Mouse (Mus musculus) forebrain, postnatal 0 days (tissue): ENCODE results near the gene Crebbp. TPM values are rescaled to one million over a fixed set of nuclear protein-coding genes. Genes with fewer than 3 reads are reported as not detected.

Experiments
- ATAC-seq: fragments of 200-750 bp; cut with Nextera tagmentation; 2 replicates; pipeline ENCODE4 v1.8.0; 2017; ENCODE audit warnings: mild to moderate bottlenecking, moderate library complexity
- DNase-seq: peaks from one replicate; pipeline ENCODE4 v3.0.0-alpha.2; 2015
- H3K27ac ChIP-seq: fragments of 300-500 bp; sonication (generic); 2 replicates; pipeline ENCODE4 v1.5.1; 2014; ENCODE audit warnings: low read depth, mild to moderate bottlenecking, antibody characterized with exemption, low read length, moderate library complexity, mixed read lengths
- H3K27me3 ChIP-seq: fragments of 300-500 bp; sonication (generic); 2 replicates; pipeline ENCODE4 v1.6.1; 2014; ENCODE audit warnings: mild to moderate bottlenecking, low read length, mixed read lengths; ENCODE audit not compliant: insufficient read depth
- H3K36me3 ChIP-seq: fragments of 300-500 bp; sonication (generic); 2 replicates; pipeline ENCODE4 v1.6.1; 2014; ENCODE audit warnings: mild to moderate bottlenecking, moderate library complexity; ENCODE audit not compliant: insufficient read depth
- H3K4me1 ChIP-seq: fragments of 300-500 bp; sonication (generic); 2 replicates; pipeline ENCODE4 v1.6.1; 2014; ENCODE audit warnings: antibody characterized with exemption; ENCODE audit not compliant: insufficient read depth
- H3K4me2 ChIP-seq: fragments of 300-500 bp; sonication (generic); 2 replicates; pipeline ENCODE4 v1.6.1; 2014; ENCODE audit warnings: low read depth, mild to moderate bottlenecking, moderate library complexity
- H3K4me3 ChIP-seq: fragments of 300-500 bp; sonication (generic); 2 replicates; pipeline ENCODE4 v1.5.1; 2014; ENCODE audit warnings: low read depth, low read length, mixed read lengths
- H3K9ac ChIP-seq: fragments of 300-500 bp; sonication (generic); 2 replicates; pipeline ENCODE4 v1.6.1; 2014; ENCODE audit warnings: mild to moderate bottlenecking
- H3K9me3 ChIP-seq: fragments of 300-500 bp; sonication (generic); 2 replicates; pipeline ENCODE4 v1.6.1; 2016; ENCODE audit warnings: low read length
- CTCF ChIP-seq: sonication (generic); IDR thresholded peaks from 2 replicates; pipeline ENCODE4 v1.5.1; 2016; ENCODE audit warnings: antibody characterized with exemption, control low read depth, low read depth
- WGBS: fragments of 180-500 bp; shearing (Covaris S2); extraction: QIAGEN DNeasy Blood & Tissue Kit; methylation state at CpG from one replicate; pipeline ENCODE4 v1.1.7; 2014; 5-methylcytosine and 5-hydroxymethylcytosine counted together
- microRNA-seq, 2 experiments: library from miRNA; unstranded; fragments of <30 nt; microRNA quantifications; one replicate each; pipeline ENCODE4; 2016
- polyA plus RNA-seq: library from polyadenylated mRNA; unstranded; fragments of >200 nt; fragmentation: Nextera tagmentation; extraction: Ambion mirVana; gene quantifications from 2 replicates; pipeline ENCODE4 v1.2.1, GENCODE M21; 2015
- total RNA-seq: library from RNA; depleted of rRNA; stranded (reverse); fragments of >200 nt; gene quantifications from 2 replicates; pipeline ENCODE4 v1.2.3, GENCODE M21; 2014; rRNA removed

Gene Crebbp
- total and polyA plus RNA-seq, 2 experiments from 2014 or later, result 31.4 to 59.6 TPM

DNA sequence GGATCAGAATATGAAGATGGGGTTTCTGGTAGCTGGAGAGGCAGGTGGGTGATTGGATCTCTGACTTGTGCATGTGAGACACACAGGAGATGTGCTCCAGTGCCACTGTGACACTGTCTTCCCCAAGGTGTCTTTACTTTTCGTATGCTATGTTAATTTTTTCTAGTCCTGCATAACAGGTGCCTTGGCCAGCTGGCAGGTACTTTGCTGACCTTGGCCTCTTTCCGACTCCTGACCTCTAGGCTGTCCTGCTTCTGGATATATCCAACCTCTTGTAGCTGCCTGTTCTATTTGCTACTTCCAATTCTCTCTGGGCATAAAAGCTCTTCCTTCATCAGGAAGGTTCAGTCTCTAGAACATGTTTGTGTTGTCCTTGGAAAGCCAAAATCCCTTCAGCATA is 178.2 kb downstream of the Crebbp start:
- Histone ChIP-seq H3K4me1 (no peaks in the 10 kb centered on the region), H3K9ac (no peak overlapping the region), H3K36me3 (peaks cover 38% of the 10 kb centered on the region), H3K27me3 (no peaks in the 10 kb centered on the region), H3K4me3 (no peak overlapping the region), H3K9me3 (no peaks in the 10 kb centered on the region), H3K27ac (no peak overlapping the region), H3K4me2 (no peak overlapping the region)
- ATAC-seq, result no peak
- no peak for TF ChIP-seq CTCF
- no peak for DNase-seq
- whole genome bisulfite sequencing, result 91% methylated on average over 2 of the region's 2 CpGs

DNA sequence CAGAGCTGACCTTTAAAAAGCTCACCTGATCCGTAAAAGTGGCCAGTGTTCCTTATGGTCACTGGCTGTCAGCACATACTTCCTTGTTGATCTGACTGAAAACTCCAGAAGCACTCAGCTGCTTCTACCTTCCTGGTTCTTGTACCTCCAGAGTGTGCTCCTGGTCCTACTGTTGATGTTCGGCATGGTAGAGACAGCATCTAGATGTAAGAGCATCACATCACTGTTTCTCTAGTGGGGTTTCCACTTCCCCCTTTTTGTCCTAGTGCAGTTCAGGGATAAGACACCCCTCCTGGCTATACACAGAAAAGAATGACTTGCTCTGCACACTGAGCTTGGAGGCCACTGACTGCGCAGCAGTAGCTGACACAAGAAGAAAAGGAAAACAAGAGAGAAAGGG is 179.3 kb downstream of the Crebbp start:
- ATAC-seq (no peak), DNase-seq (no peak)
- no peaks in the 10 kb centered on the region for H3K9me3 ChIP-seq
- H3K9ac ChIP-seq, result no peak overlapping the region
- TF ChIP-seq CTCF, result no peak
- 88% methylated on average over 3 of the region's 3 CpGs for WGBS
- no peak overlapping the region for H3K4me2 ChIP-seq
- H3K4me3 ChIP-seq, result no peak overlapping the region
- no peaks in the 10 kb centered on the region for H3K4me1 ChIP-seq
- H3K27me3 ChIP-seq, result no peaks in the 10 kb centered on the region
- peaks cover 27% of the 10 kb centered on the region for H3K36me3 ChIP-seq
- no peak overlapping the region for H3K27ac ChIP-seq

DNA sequence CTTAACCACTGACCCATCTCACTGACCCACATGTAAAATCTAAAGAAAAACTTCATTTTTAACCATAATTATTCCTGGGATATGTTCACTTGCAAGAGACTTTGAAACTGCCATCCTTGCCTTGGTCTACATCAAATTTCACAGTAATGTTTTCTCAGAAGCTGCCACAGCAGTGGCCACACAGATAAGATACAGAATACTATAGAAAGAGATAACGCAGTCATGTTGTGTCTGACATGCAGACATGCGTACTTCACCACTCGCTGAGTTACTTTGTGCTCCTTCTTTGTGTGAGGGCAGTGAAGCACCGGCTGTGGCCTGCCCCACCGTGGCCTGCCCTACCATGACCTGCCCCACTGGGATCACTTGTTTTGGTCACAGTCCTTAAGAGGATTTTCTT is 179.8 kb downstream of the Crebbp start:
- DNase-seq (no peak), ATAC-seq (no peak)
- no peak overlapping the region for H3K9ac ChIP-seq
- H3K4me2 ChIP-seq, result no peak overlapping the region
- WGBS, result 73% methylated on average over 5 of the region's 5 CpGs
- peaks cover 22% of the 10 kb centered on the region for H3K36me3 ChIP-seq
- H3K27ac ChIP-seq, result no peak overlapping the region
- no peak for TF ChIP-seq CTCF
- H3K4me1 ChIP-seq, result no peaks in the 10 kb centered on the region
- H3K27me3 ChIP-seq, result no peaks in the 10 kb centered on the region
- H3K4me3 ChIP-seq, result no peak overlapping the region
- no peaks in the 10 kb centered on the region for H3K9me3 ChIP-seq

DNA sequence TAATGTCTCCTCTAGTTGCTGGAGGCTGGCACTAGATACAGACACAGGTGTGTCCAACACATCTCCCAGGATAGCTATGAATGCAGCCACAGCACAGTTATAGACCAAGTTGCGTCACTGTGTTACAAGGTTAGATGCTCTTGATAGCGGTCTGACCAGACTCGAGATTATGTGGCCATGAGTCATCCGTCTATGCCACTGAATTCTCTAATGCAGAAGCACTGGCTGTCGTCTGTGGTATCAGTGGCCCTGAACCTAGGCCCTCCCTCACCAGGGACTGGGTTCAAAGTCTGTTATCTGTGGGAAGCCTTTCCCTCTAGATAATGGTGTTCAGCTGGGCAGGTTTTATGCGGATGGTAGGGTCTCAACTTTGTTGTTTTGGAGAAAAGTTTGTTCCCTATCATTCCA is 181.5 kb downstream of the Crebbp start:
- no peak for DNase-seq
- no peak for ATAC-seq
- Histone ChIP-seq H3K4me2 (no peak overlapping the region), H3K9me3 (no peaks in the 10 kb centered on the region), H3K4me3 (no peak overlapping the region), H3K27me3 (no peaks in the 10 kb centered on the region), H3K27ac (no peak overlapping the region), H3K9ac (no peak overlapping the region), H3K4me1 (no peaks in the 10 kb centered on the region), H3K36me3 (peaks cover 6% of the 10 kb centered on the region)
- TF ChIP-seq CTCF, result no peak
- WGBS, result 91% methylated on average over 6 of the region's 6 CpGs

DNA sequence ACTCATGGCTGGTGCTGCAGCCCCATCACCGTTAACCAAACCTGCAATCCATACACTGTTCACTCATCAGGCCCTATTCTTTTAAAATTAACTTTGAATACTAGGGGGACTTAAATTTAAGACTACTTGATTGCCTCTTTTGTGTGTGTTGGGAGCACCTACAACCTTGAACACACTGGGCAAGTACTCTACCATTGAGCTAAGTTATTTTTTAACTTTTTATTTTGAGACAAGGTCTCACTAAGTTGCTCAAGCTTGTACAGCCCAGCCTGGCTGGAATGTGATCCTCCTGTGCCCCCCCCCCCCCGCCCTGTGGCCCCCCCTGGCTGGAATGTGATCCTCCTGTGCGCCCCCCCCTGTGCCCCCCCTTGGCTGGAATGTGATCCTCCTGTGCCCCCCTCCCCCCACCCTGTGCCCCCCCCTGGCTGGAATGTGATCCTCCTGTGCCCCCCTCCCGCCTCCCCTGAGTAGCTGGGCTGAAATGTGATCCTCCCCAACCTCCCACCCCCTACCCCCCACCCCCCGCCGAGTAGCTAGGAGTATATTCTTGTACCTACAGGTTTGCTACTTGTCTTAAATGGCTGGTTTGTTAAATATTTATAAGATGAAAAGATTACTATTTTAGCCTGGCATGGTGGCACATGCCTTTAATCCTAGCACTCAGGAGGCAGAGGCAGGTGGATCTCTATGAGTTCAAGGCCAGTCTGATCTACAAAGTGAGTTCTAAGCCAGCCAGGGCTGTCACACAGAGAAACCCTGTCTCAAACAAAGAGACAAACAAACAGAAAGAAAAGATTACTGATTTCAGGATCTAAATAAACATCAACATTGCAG is 182.1 kb downstream of the Crebbp start:
- no peaks in the 10 kb centered on the region for H3K27me3 ChIP-seq
- DNase-seq (no peak), ATAC-seq (no peak)
- H3K36me3 ChIP-seq, result no peaks in the 10 kb centered on the region; the same call in 1 of the 2 replicates
- H3K27ac ChIP-seq, result no peak overlapping the region
- H3K9me3 ChIP-seq, result no peaks in the 10 kb centered on the region
- no peak for TF ChIP-seq CTCF
- no peak overlapping the region for H3K4me2 ChIP-seq
- H3K9ac ChIP-seq, result no peak overlapping the region
- no peaks in the 10 kb centered on the region for H3K4me1 ChIP-seq
- no peak overlapping the region for H3K4me3 ChIP-seq
- 76% methylated on average over 6 of the region's 6 CpGs for whole genome bisulfite sequencing

Small RNA genes lying within 50 kb of the gene (microRNA-seq; reads per million reads assigned to microRNA genes)
- gene Gm23413, result 0 reads per million in 2 experiments

Other genes with a start within 250 kb of the Crebbp start
- gene Nlrc3, start 237.4 kb downstream of the Crebbp start, total RNA-seq, result 0.76 and 0.77 TPM in 2 replicates
- 0.28 and 0.62 TPM in 2 replicates for gene Nlrc3, start 237.4 kb downstream of the Crebbp start, polyA plus RNA-seq
- 46.0 and 50.7 TPM in 2 replicates for gene Slx4, start 210.2 kb downstream of the Crebbp start, total RNA-seq
- 11.8 and 17.7 TPM in 2 replicates for gene Slx4, start 210.2 kb downstream of the Crebbp start, polyA plus RNA-seq
- gene Dnase1, start 177.1 kb downstream of the Crebbp start, total RNA-seq, result not detected in 2 replicates
- 1.3 and 3.1 TPM in 2 replicates for gene Dnase1, start 177.1 kb downstream of the Crebbp start, polyA plus RNA-seq
- gene Trap1, start 136.2 kb downstream of the Crebbp start, total RNA-seq, result 41.7 and 43.3 TPM in 2 replicates
- gene Trap1, start 136.2 kb downstream of the Crebbp start, polyA plus RNA-seq, result 43.3 and 43.5 TPM in 2 replicates
- gene Adcy9, start 206.5 kb upstream of the Crebbp start, total RNA-seq, result 18.0 and 19.9 TPM in 2 replicates
- 2.4 and 3.8 TPM in 2 replicates for gene Adcy9, start 206.5 kb upstream of the Crebbp start, polyA plus RNA-seq